Mouse (Mus musculus): ENCODE measurements around the gene Ece2.

GRCm38 (mm10) chr16:20672965-20673705 lies 43.5 kb downstream of the Ece2 start:
- no peak for TF ChIP-seq CTCF (IDR thresholded peaks at IDR 0.05; ENCODE audit: low read depth, low read length)
- TF ChIP-seq TAL1 (conservative IDR thresholded peaks at IDR 0.05; ENCODE audit: low read depth, low read length), result no peak
- TF ChIP-seq GATA1 (IDR thresholded peaks at IDR 0.05; ENCODE audit: borderline replicate concordance, low read length), result no peak
- TF ChIP-seq POLR2AphosphoS5 (IDR thresholded peaks at IDR 0.05; ENCODE audit: insufficient replicate concordance, low read depth, low read length), result no peak

All from G1E (cell line).